Mouse (Mus musculus): ENCODE results near the gene Trim66. TPM values are rescaled to one million over a fixed set of nuclear protein-coding genes. Genes with fewer than 3 reads are reported as not detected.

Gene Trim66
- polyA plus RNA-seq, 1 experiment = 0.09 TPM

- Histone ChIP-seq H3K4me3 (replicated peaks; ENCODE audit: extremely low read depth, low read depth, low read length) (no peak overlapping the region), H3K4me1 (ENCODE audit: control insufficient read depth, insufficient read depth, low read length) (no peaks in the 10 kb centered on the region)
- TF ChIP-seq CTCF (IDR thresholded peaks at IDR 0.05; ENCODE audit: insufficient read depth, low read length) (no peak), POLR2A (IDR thresholded peaks at IDR 0.05; ENCODE audit: borderline replicate concordance, extremely low read depth, low read depth, low read length) (no peak)
- no peak for DNase-seq
- 62% methylated on average over 9 of the region's 9 CpGs for WGBS
Measured at GRCm38 (mm10) chr7:109507572-109507971, 362 bp downstream of the Trim66 start.

- no peak for DNase-seq
- whole genome bisulfite sequencing = 15% methylated on average over 8 of the region's 8 CpGs
- H3K4me1 ChIP-seq (ENCODE audit: control insufficient read depth, insufficient read depth, low read length) = no peaks in the 10 kb centered on the region
- no peak overlapping the region for H3K4me3 ChIP-seq (replicated peaks; ENCODE audit: extremely low read depth, low read depth, low read length)
- no peak for TF ChIP-seq CTCF (IDR thresholded peaks at IDR 0.05; ENCODE audit: insufficient read depth, low read length)
- no peak for TF ChIP-seq POLR2A (IDR thresholded peaks at IDR 0.05; ENCODE audit: borderline replicate concordance, extremely low read depth, low read depth, low read length)
Measured at GRCm38 (mm10) chr7:109507119-109507518, 815 bp downstream of the Trim66 start.

- Histone ChIP-seq H3K4me3 (replicated peaks; ENCODE audit: extremely low read depth, low read depth, low read length) (no peak overlapping the region), H3K4me1 (ENCODE audit: control insufficient read depth, insufficient read depth, low read length) (no peaks in the 10 kb centered on the region)
- WGBS = 72% methylated on average over 4 of the region's 4 CpGs
- DNase-seq = no peak
- no peak for TF ChIP-seq CTCF (IDR thresholded peaks at IDR 0.05; ENCODE audit: insufficient read depth, low read length)
- no peak for TF ChIP-seq POLR2A (IDR thresholded peaks at IDR 0.05; ENCODE audit: borderline replicate concordance, extremely low read depth, low read depth, low read length)
Measured at GRCm38 (mm10) chr7:109497507-109497906, 10.4 kb downstream of the Trim66 start.

DNA sequence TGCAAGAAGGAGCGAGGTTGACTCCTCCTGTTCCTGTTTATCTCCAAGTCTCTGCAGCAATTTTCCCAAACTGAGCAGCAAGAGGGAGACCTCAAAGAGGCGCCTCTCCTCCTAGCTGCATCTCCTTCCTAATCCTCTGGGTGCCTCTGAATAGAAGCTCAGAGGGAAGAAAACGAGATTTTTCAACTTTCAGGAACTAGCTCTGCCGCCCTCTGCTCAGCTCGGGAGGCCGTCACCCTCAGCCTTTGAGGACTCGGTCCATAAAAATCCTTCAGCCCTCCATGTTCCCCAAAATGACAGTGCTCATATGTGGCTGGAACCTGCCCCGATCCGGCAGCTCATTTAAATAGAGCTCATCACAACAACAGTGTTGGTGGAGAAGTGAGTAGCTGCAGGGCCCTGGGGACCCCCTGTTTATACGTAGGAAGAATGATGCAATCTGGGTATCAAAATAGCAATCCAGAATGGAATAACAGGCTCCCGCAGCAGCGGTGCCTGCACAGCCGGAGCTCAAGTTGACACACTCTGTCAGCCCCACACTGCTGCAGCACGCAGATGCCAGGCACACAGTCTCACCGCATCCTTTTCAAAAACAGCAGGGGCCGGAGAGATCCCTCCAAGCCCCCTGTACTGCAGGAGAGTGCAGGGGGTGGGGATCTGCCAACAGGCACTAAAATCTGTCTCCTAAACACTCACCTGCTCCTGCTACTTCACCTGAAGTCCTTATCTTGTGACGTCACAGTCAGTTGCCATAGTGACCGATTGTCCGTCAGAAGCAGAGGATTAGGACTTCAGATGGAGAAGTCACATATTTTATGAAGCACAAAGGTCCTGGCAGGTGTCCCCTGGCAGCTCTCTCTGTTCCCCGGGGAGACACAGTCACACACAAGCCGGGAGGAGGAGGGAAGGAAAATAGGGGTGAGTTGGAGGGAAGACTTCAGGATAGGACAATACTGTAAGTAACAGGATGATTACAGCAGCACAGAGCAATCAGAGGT is 14.3 kb downstream of the Trim66 start:
- WGBS = 24% methylated on average over 21 of the region's 21 CpGs
- no peaks in the 10 kb centered on the region for H3K4me1 ChIP-seq (ENCODE audit: control insufficient read depth, insufficient read depth, low read length)
- H3K4me3 ChIP-seq (replicated peaks; ENCODE audit: extremely low read depth, low read depth, low read length) = no peak overlapping the region
- TF ChIP-seq CTCF (IDR thresholded peaks at IDR 0.05; ENCODE audit: insufficient read depth, low read length) = no peak
- no peak for TF ChIP-seq POLR2A (IDR thresholded peaks at IDR 0.05; ENCODE audit: borderline replicate concordance, extremely low read depth, low read depth, low read length)
- no peak for DNase-seq

DNA sequence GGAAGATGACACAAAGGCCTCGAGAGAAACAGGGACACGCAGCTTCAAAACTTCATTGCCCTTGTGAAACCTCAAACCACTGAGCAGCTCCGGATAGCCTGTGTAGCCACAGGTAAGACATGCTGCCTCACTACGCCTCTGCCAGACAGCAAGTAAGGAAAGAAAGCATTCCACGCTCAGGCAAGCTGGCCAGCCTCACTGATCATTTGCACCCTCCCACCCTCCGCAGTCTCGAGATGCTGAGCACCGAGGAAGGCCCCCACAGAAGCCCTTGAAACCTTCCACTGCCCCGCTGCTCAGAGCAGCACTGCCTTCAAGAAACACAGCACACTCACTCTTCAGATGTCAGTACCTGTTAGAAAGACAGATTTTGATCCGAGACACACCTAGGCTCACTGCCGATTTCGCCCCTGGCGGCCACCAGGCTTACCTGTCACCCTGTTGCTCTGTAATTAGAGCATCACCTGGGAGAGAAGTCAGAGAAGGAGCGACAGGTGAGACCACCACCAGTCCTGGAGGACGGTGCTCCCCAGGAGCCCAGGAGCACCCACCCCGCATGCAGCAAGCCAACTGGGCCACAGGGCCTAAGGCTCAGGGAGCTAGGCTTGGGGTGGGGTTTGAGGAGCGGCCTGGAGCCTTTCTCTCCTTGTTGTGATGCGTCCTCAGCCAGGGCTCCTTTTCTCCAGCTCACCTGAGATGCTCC is 15.2 kb downstream of the Trim66 start:
- TF ChIP-seq POLR2A (IDR thresholded peaks at IDR 0.05; ENCODE audit: borderline replicate concordance, extremely low read depth, low read depth, low read length) = no peak
- TF ChIP-seq CTCF (IDR thresholded peaks at IDR 0.05; ENCODE audit: insufficient read depth, low read length) = no peak
- WGBS = 78% methylated on average over 18 of the region's 18 CpGs
- no peaks in the 10 kb centered on the region for H3K4me1 ChIP-seq (ENCODE audit: control insufficient read depth, insufficient read depth, low read length)

DNA sequence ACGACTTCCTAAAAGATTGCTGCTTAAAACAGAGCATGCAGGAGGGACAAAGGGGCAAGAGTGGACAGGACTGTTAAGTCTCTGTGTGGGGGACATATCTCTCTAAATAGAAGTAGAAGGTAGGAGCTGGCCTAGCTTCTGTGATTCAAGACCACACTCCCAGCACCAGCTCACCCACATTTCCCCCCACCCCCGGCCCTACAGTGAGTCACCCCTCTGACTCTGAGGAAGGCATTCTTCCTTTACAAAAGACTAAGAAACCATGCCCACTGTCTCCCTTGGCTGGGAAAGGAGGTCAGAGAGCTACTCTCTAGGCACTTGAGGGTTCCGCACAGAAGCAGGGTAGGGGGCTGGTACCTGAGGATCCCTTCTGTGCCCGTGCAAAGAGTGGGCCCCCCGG is 23.7 kb downstream of the Trim66 start:
- Histone ChIP-seq H3K4me1 (ENCODE audit: control insufficient read depth, insufficient read depth, low read length) (no peaks in the 10 kb centered on the region), H3K4me3 (replicated peaks; ENCODE audit: extremely low read depth, low read depth, low read length) (no peak overlapping the region)
- DNase-seq = no peak
- TF ChIP-seq CTCF (IDR thresholded peaks at IDR 0.05; ENCODE audit: insufficient read depth, low read length) (no peak), POLR2A (IDR thresholded peaks at IDR 0.05; ENCODE audit: borderline replicate concordance, extremely low read depth, low read depth, low read length) (no peak)
- WGBS = 67% methylated on average over 5 of the region's 5 CpGs

More for the DNA sequence above, 15.2 kb downstream of the Trim66 start:
- no peak overlapping the region for H3K4me3 ChIP-seq (replicated peaks; ENCODE audit: extremely low read depth, low read depth, low read length)
- DNase-seq = no peak

- 29% methylated on average over 7 of the region's 7 CpGs for WGBS
- TF ChIP-seq POLR2A (IDR thresholded peaks at IDR 0.05; ENCODE audit: borderline replicate concordance, extremely low read depth, low read depth, low read length) (no peak), CTCF (IDR thresholded peaks at IDR 0.05; ENCODE audit: insufficient read depth, low read length) (no peak)
- no peaks in the 10 kb centered on the region for H3K4me1 ChIP-seq (ENCODE audit: control insufficient read depth, insufficient read depth, low read length)
- no peak overlapping the region for H3K4me3 ChIP-seq (replicated peaks; ENCODE audit: extremely low read depth, low read depth, low read length)
- DNase-seq = peak; percentile 12
Measured at GRCm38 (mm10) chr7:109480765-109481197, 27.2 kb downstream of the Trim66 start.

- TF ChIP-seq CTCF (IDR thresholded peaks at IDR 0.05; ENCODE audit: insufficient read depth, low read length) = no peak
- TF ChIP-seq POLR2A (IDR thresholded peaks at IDR 0.05; ENCODE audit: borderline replicate concordance, extremely low read depth, low read depth, low read length) = no peak
- no peak for DNase-seq
- 56% methylated on average over 3 of the region's 3 CpGs for WGBS
- H3K4me3 ChIP-seq (replicated peaks; ENCODE audit: extremely low read depth, low read depth, low read length) = no peak overlapping the region
- no peaks in the 10 kb centered on the region for H3K4me1 ChIP-seq (ENCODE audit: control insufficient read depth, insufficient read depth, low read length)
Measured at GRCm38 (mm10) chr7:109477926-109478325, 30.0 kb downstream of the Trim66 start.

- TF ChIP-seq CTCF (IDR thresholded peaks at IDR 0.05; ENCODE audit: insufficient read depth, low read length) (no peak), POLR2A (IDR thresholded peaks at IDR 0.05; ENCODE audit: borderline replicate concordance, extremely low read depth, low read depth, low read length) (no peak)
- DNase-seq = no peak
- no peak overlapping the region for H3K4me3 ChIP-seq (replicated peaks; ENCODE audit: extremely low read depth, low read depth, low read length)
- 52% methylated on average over 4 of the region's 4 CpGs for WGBS
- peaks cover 3% of the 10 kb centered on the region; the same call in 1 of the 2 replicates for H3K4me1 ChIP-seq (ENCODE audit: control insufficient read depth, insufficient read depth, low read length)
Measured at GRCm38 (mm10) chr7:109470700-109471099, 37.2 kb downstream of the Trim66 start.
